Mouse (Mus musculus) MEL (cell line): ENCODE measurements at regions not wholly inside any gene's neighbourhood (a gene's known extent, or its start where the extent isn't known, plus 50 kb on each side); places are given as distances from the start of the nearest gene placed in this dataset.

Experiments used
- DNase-seq: peaks from one replicate; pipeline ENCODE4 v3.0.0; 2011; ENCODE audit warnings: low read depth, low spot score
- H3K27ac ChIP-seq: 2 replicates; pipeline ENCODE4 v1.5.1; 2012; ENCODE audit warnings: low read depth, mild to moderate bottlenecking, control low read depth, low read length, moderate library complexity; ENCODE audit not compliant: control insufficient read depth
- H3K27me3 ChIP-seq, 2 experiments: fragments of 150-350 bp in 1 of 2; sonication (generic) in 1 of 2; 2 replicates each; pipeline ENCODE4 v1.6.1; 2012; ENCODE audit warnings: low read length in 2 of 2, mild to moderate bottlenecking in 2 of 2, improper control_type of control experiment in 1 of 2, moderate library complexity in 1 of 2; ENCODE audit not compliant: insufficient read depth in 2 of 2, control insufficient read depth in 1 of 2
- H3K36me3 ChIP-seq, 2 experiments: 2 replicates each; pipeline ENCODE4 v1.6.1; 2012 to 2014; ENCODE audit warnings: low read length in 2 of 2, improper control_type of control experiment in 1 of 2, inconsistent platforms in 1 of 2, mild to moderate bottlenecking in 1 of 2; ENCODE audit not compliant: insufficient read depth in 2 of 2, control insufficient read depth in 1 of 2
- H3K4me1 ChIP-seq, 2 experiments: fragments of 150-350 bp in 1 of 2; sonication (generic) in 1 of 2; 2 replicates each; pipeline ENCODE4 v1.6.1; 2012; ENCODE audit warnings: low read length in 2 of 2, improper control_type of control experiment in 1 of 2, mild to moderate bottlenecking in 1 of 2; ENCODE audit not compliant: insufficient read depth in 2 of 2, control insufficient read depth in 1 of 2
- H3K4me3 ChIP-seq, 2 experiments: fragments of 150-350 bp in 1 of 2; sonication (generic) in 1 of 2; 2 replicates each; pipeline ENCODE4 v1.5.1; 2012; ENCODE audit warnings: low read depth in 2 of 2, low read length in 2 of 2, mild to moderate bottlenecking in 2 of 2, moderate library complexity in 2 of 2, control low read depth in 1 of 2, improper control_type of control experiment in 1 of 2; ENCODE audit not compliant: control insufficient read depth in 1 of 2, insufficient read depth in 1 of 2
- H3K79me2 ChIP-seq: 2 replicates; pipeline ENCODE4 v1.6.1; 2012; ENCODE audit warnings: mild to moderate bottlenecking, low read length, moderate library complexity; ENCODE audit not compliant: control insufficient read depth, poor library complexity, insufficient read depth
- H3K9ac ChIP-seq: 2 replicates; pipeline ENCODE4 v1.6.1; 2012; ENCODE audit warnings: low read depth, mild to moderate bottlenecking, control low read depth, low read length, moderate library complexity; ENCODE audit not compliant: control insufficient read depth, poor library complexity, severe bottlenecking
- H3K9me3 ChIP-seq: fragments of 150-350 bp; sonication (generic); replicated peaks from 2 replicates; pipeline ENCODE4 v1.6.1; 2012; ENCODE audit warnings: mild to moderate bottlenecking, low read length, improper control_type of control experiment, moderate library complexity; ENCODE audit not compliant: insufficient read depth
- CTCF ChIP-seq, 3 experiments: IDR thresholded peaks in 2 of 3; conservative IDR thresholded peaks in 1 of 3; 2 replicates each; pipeline ENCODE4 v1.5.1; 2011 to 2012; ENCODE audit warnings: low read length in 3 of 3, low read depth in 2 of 3, mild to moderate bottlenecking in 2 of 3, improper control_type of control experiment in 1 of 3, inconsistent platforms in 1 of 3, mixed read lengths in 1 of 3, moderate library complexity in 1 of 3; ENCODE audit not compliant: control insufficient read depth in 1 of 3, insufficient read depth in 1 of 3, poor library complexity in 1 of 3, severe bottlenecking in 1 of 3
- HCFC1 ChIP-seq: IDR thresholded peaks from 2 replicates; pipeline ENCODE4 v1.6.1; 2012; ENCODE audit warnings: low read depth, mild to moderate bottlenecking, inconsistent platforms, low read length, improper control_type of control experiment, moderate library complexity
- MAX ChIP-seq: IDR thresholded peaks from 2 replicates; pipeline ENCODE4 v1.6.1; 2011; ENCODE audit warnings: low read length, improper control_type of control experiment
- MAZ ChIP-seq: IDR thresholded peaks from 2 replicates; pipeline ENCODE4 v1.6.1; 2012; ENCODE audit warnings: low read depth, mild to moderate bottlenecking, inconsistent platforms, low read length, improper control_type of control experiment
- MEF2A ChIP-seq: IDR thresholded peaks from 2 replicates; pipeline ENCODE4 v1.6.1; 2014; ENCODE audit warnings: low read depth, mild to moderate bottlenecking, inconsistent platforms, low read length, improper control_type of control experiment; ENCODE audit not compliant: poor library complexity, insufficient replicate concordance, severe bottlenecking; ENCODE audit errors: extremely low read depth
- MXI1 ChIP-seq: IDR thresholded peaks from 2 replicates; pipeline ENCODE4 v1.6.1; 2011; ENCODE audit warnings: mild to moderate bottlenecking, low read depth, low read length, improper control_type of control experiment
- NELFE ChIP-seq: IDR thresholded peaks from 2 replicates; pipeline ENCODE4 v1.6.1; 2011; ENCODE audit warnings: low read depth, low read length, improper control_type of control experiment
- RCOR1 ChIP-seq: IDR thresholded peaks from 2 replicates; pipeline ENCODE4 v1.6.1; 2012; ENCODE audit warnings: low read depth, mild to moderate bottlenecking, inconsistent platforms, low read length, improper control_type of control experiment
- SMC3 ChIP-seq: IDR thresholded peaks from 2 replicates; pipeline ENCODE4 v1.6.1; 2011; ENCODE audit warnings: low read depth, low read length, improper control_type of control experiment
- TBP ChIP-seq: IDR thresholded peaks from 2 replicates; pipeline ENCODE4 v1.8.0; 2011; ENCODE audit warnings: low read depth, low read length, improper control_type of control experiment
- TCF12 ChIP-seq: IDR thresholded peaks from 2 replicates; pipeline ENCODE4 v1.6.1; 2014; ENCODE audit warnings: low read depth, mild to moderate bottlenecking, inconsistent platforms, low read length, improper control_type of control experiment, moderate library complexity
- USF1 ChIP-seq: IDR thresholded peaks from 2 replicates; pipeline ENCODE4 v1.6.1; 2014; ENCODE audit warnings: low read depth, mild to moderate bottlenecking, inconsistent platforms, low read length, improper control_type of control experiment, moderate library complexity
- USF2 ChIP-seq, 2 experiments: IDR thresholded peaks; 2 replicates each; pipeline ENCODE4 v1.6.1; 2011 to 2012; ENCODE audit warnings: improper control_type of control experiment in 2 of 2, low read length in 2 of 2, borderline replicate concordance in 1 of 2, inconsistent platforms in 1 of 2, low read depth in 1 of 2, mild to moderate bottlenecking in 1 of 2; ENCODE audit not compliant: insufficient read depth in 1 of 2
- ZKSCAN1 ChIP-seq: IDR thresholded peaks from 2 replicates; pipeline ENCODE4 v1.6.1; 2012; ENCODE audit warnings: low read depth, mild to moderate bottlenecking, inconsistent platforms, low read length, improper control_type of control experiment, moderate library complexity
- ZNF384 ChIP-seq: IDR thresholded peaks from 2 replicates; pipeline ENCODE4 v1.6.1; 2012; ENCODE audit warnings: low read depth, mild to moderate bottlenecking, inconsistent platforms, low read length, improper control_type of control experiment

DNA sequence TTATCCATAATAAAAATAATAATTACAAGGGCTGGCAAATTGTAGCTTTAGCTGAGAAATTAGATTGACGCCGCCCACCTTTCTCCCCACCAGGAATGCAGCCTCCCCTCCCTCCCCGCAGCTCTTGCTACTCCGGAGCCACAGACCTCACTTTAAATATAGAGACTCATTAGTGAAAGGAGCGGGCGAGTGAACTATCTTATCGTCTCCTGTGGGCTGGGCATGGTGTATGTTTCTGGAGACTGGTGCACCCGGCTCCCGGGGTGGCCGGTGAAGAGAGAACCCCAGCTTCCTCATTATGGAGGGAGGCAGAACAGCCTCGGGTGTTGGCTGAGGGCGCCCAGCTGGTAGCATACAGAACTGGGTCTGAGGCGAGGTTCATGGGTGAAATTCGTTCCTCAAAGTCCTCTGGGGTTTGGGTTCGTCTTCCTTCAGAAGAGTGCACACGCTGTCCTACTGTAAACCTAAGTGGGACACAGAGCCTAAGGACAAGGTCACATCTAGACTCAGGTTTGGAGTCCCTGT, 106.1 kb upstream of the Lhx5 start:
- no peaks in the 10 kb centered on the region for H3K79me2 ChIP-seq
- H3K27me3 ChIP-seq = no peaks in the 10 kb centered on the region
- TF ChIP-seq RCOR1 (no peak), MAZ (no peak), TCF12 (no peak), CTCF (IDR thresholded peaks at IDR 0.05 in 2 of 3, conservative IDR thresholded peaks at IDR 0.05 in 1 of 3; ENCODE audit: control insufficient read depth in 1 of 3, insufficient read depth in 1 of 3, low read depth in 2 of 3, low read length in 3 of 3, poor library complexity in 1 of 3, severe bottlenecking in 1 of 3) (no peak), USF2 (IDR thresholded peaks at IDR 0.05; ENCODE audit: borderline replicate concordance in 1 of 2, insufficient read depth in 1 of 2, low read depth in 1 of 2, low read length in 2 of 2) (no peak), USF1 (no peak), NELFE (no peak), ZNF384 (no peak), ZKSCAN1 (no peak), MXI1 (no peak), MAX (no peak), TBP (no peak), MEF2A (no peak)
- H3K27ac ChIP-seq = no peak overlapping the region
- no peak overlapping the region for H3K9ac ChIP-seq
- no peak overlapping the region for H3K4me3 ChIP-seq
- DNase-seq = no peak
- no peaks in the 10 kb centered on the region for H3K9me3 ChIP-seq
- no peaks in the 10 kb centered on the region for H3K36me3 ChIP-seq
- H3K4me1 ChIP-seq = no peaks in the 10 kb centered on the region

GRCm38 (mm10) chr5:120332030-120332429, 99.5 kb upstream of the Lhx5 start:
- no peak overlapping the region for H3K4me3 ChIP-seq
- H3K27me3 ChIP-seq = no peaks in the 10 kb centered on the region
- no peaks in the 10 kb centered on the region for H3K9me3 ChIP-seq
- H3K36me3 ChIP-seq = no peaks in the 10 kb centered on the region
- TF ChIP-seq SMC3 = no peak
- TF ChIP-seq HCFC1 = no peak
- no peak for TF ChIP-seq NELFE
- no peak for TF ChIP-seq TCF12
- TF ChIP-seq, all 39 proteins: peak for 0
- Histone ChIP-seq H3K79me2 (no peaks in the 10 kb centered on the region), H3K9ac (no peak overlapping the region), H3K4me1 (no peaks in the 10 kb centered on the region), H3K27ac (no peak overlapping the region)
- DNase-seq = no peak
